Mouse (Mus musculus): ENCODE results near the gene Hspb7. TPM values are rescaled to one million over a fixed set of nuclear protein-coding genes. Genes with fewer than 3 reads are reported as not detected.
A peak's percentile ranks its signal among the peaks of the same experiment; 100 is the strongest.

The Hspb7 gene
- polyA plus RNA-seq, 2 experiments = 0.06 TPM; not detected in 1

GRCm38 (mm10) chr4:141423691-141424431, 3.3 kb downstream of the Hspb7 start:
- Histone ChIP-seq H3K9me3 (ENCODE audit: control insufficient read depth, low read length) (no peaks in the 10 kb centered on the region), H3K27ac (no peak overlapping the region), H3K4me3 (ENCODE audit: insufficient read depth in 1 of 2, low read depth in 2 of 2, low read length in 2 of 2) (no peak overlapping the region), H3K27me3 (ENCODE audit: control insufficient read depth, insufficient read depth, low read length) (peaks cover 4% of the 10 kb centered on the region), H3K36me3 (replicated peaks; ENCODE audit: control insufficient read depth, insufficient read depth, low read depth) (no peaks in the 10 kb centered on the region), H3K4me1 (replicated peaks; ENCODE audit: control insufficient read depth in 2 of 2, insufficient read depth in 2 of 2, low read length in 1 of 2) (no peaks in the 10 kb centered on the region), H3K9ac (replicated peaks) (no peak overlapping the region), H3K4me2 (ENCODE audit: low read depth) (no peak overlapping the region)
- WGBS (ENCODE audit: insufficient replicate concordance) = 63% methylated on average over 13 of the region's 13 CpGs
- DNase-seq (ENCODE audit: low read depth in 3 of 3, low spot score in 3 of 3) (no peak), ATAC-seq (ENCODE audit: insufficient read depth) (no peak)
- TF ChIP-seq CTCF (IDR thresholded peaks at IDR 0.05; ENCODE audit: low read depth) = no peak
- TF ChIP-seq EP300 (IDR thresholded peaks at IDR 0.05; ENCODE audit: low read depth) = no peak

DNA sequence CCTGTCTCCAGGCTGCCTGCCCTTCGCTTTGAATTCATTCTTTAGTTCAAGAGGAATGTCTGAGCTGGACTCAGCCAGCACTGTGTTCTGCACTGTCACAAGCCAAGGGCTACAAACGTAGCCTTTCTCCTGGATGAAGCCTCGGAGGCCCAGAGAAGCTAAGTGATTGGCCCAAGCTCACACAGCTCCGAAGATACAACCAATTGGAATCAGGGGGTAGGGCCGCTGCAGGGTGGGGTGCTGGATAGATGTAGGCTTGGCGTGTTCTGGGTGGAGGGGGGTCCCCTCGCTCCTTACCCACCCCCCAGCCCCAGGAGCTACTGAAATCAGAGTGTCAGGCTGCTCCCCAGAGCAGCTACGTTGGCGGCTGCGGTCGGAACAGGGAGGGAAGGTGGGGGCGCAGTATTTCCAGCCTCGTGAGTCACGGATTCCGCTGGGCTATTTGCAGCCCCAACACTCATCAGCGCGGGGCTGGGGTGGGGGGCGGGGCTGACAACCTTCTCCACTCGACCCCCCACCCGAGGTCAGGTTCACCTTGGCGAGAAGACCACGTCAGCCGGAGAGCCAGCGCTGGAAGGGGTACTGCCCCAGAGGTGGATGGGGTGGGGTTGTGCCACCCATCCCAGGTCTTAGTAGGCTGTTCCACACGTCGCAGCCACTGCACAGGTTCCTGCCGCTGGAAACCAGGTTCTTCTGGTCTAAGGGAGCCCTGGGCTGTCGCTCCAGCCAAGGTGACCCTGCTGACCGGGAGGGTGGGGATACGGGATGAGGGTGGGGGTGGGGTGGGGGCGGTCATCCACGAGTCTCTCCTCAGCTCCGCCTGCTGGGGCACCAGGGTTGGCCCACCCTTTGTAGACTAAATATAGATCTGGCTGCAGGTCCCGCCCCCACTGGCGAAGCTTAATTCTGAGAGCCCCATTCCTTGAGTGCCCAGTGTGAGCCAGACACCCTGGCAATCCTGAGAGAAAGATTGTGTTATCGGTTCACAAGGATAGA, 5.2 kb downstream of the Hspb7 start:
- Histone ChIP-seq H3K4me3 (ENCODE audit: insufficient read depth in 1 of 2, low read depth in 2 of 2, low read length in 2 of 2) (0 out of 4 replicates have a peak overlapping the region, but pooled peaks of 1 of the 2 experiments have one; percentile 6), H3K4me1 (replicated peaks; ENCODE audit: control insufficient read depth in 2 of 2, insufficient read depth in 2 of 2, low read length in 1 of 2) (no peaks in the 10 kb centered on the region), H3K27ac (no peak overlapping the region), H3K9me3 (ENCODE audit: control insufficient read depth, low read length) (no peaks in the 10 kb centered on the region), H3K27me3 (ENCODE audit: control insufficient read depth, insufficient read depth, low read length) (peaks cover 4% of the 10 kb centered on the region), H3K9ac (replicated peaks) (no peak overlapping the region), H3K36me3 (replicated peaks; ENCODE audit: control insufficient read depth, insufficient read depth, low read depth) (no peaks in the 10 kb centered on the region), H3K4me2 (ENCODE audit: low read depth) (peak overlapping the region; percentile 44)
- WGBS (ENCODE audit: insufficient replicate concordance) = 6% methylated on average over 36 of the region's 36 CpGs
- TF ChIP-seq CTCF (IDR thresholded peaks at IDR 0.05; ENCODE audit: low read depth) = no peak
- no peak for TF ChIP-seq EP300 (IDR thresholded peaks at IDR 0.05; ENCODE audit: low read depth)
- DNase-seq (ENCODE audit: low read depth in 3 of 3, low spot score in 3 of 3) = no peak
- ATAC-seq (ENCODE audit: insufficient read depth) = peak; percentile 15; the same call in 1 of the 2 replicates

GRCm38 (mm10) chr4:141426796-141427745, 6.5 kb downstream of the Hspb7 start:
- no peak overlapping the region for H3K4me3 ChIP-seq (ENCODE audit: insufficient read depth in 1 of 2, low read depth in 2 of 2, low read length in 2 of 2)
- no peaks in the 10 kb centered on the region for H3K4me1 ChIP-seq (replicated peaks; ENCODE audit: control insufficient read depth in 2 of 2, insufficient read depth in 2 of 2, low read length in 1 of 2)
- H3K4me2 ChIP-seq (ENCODE audit: low read depth) = no peak overlapping the region
- H3K36me3 ChIP-seq (replicated peaks; ENCODE audit: control insufficient read depth, insufficient read depth, low read depth) = no peaks in the 10 kb centered on the region
- TF ChIP-seq CTCF (IDR thresholded peaks at IDR 0.05; ENCODE audit: low read depth) (no peak), EP300 (IDR thresholded peaks at IDR 0.05; ENCODE audit: low read depth) (no peak)
- DNase-seq (ENCODE audit: low read depth in 3 of 3, low spot score in 3 of 3) (no peak), ATAC-seq (ENCODE audit: insufficient read depth) (no peak)
- 57% methylated on average over 10 of the region's 10 CpGs for WGBS (ENCODE audit: insufficient replicate concordance)
- no peak overlapping the region for H3K27ac ChIP-seq
- H3K9ac ChIP-seq (replicated peaks) = no peak overlapping the region
- H3K9me3 ChIP-seq (ENCODE audit: control insufficient read depth, low read length) = no peaks in the 10 kb centered on the region
- peaks cover 4% of the 10 kb centered on the region for H3K27me3 ChIP-seq (ENCODE audit: control insufficient read depth, insufficient read depth, low read length)

- H3K27ac ChIP-seq = no peak overlapping the region
- H3K4me2 ChIP-seq (ENCODE audit: low read depth) = no peak overlapping the region
- H3K4me1 ChIP-seq (replicated peaks; ENCODE audit: control insufficient read depth in 2 of 2, insufficient read depth in 2 of 2, low read length in 1 of 2) = no peaks in the 10 kb centered on the region
- no peak overlapping the region for H3K9ac ChIP-seq (replicated peaks)
- DNase-seq (ENCODE audit: low read depth in 3 of 3, low spot score in 3 of 3) (no peak), ATAC-seq (ENCODE audit: insufficient read depth) (no peak)
- peaks cover 4% of the 10 kb centered on the region for H3K27me3 ChIP-seq (ENCODE audit: control insufficient read depth, insufficient read depth, low read length)
- no peaks in the 10 kb centered on the region for H3K36me3 ChIP-seq (replicated peaks; ENCODE audit: control insufficient read depth, insufficient read depth, low read depth)
- no peak for TF ChIP-seq CTCF (IDR thresholded peaks at IDR 0.05; ENCODE audit: low read depth)
- no peak for TF ChIP-seq EP300 (IDR thresholded peaks at IDR 0.05; ENCODE audit: low read depth)
- H3K4me3 ChIP-seq (ENCODE audit: insufficient read depth in 1 of 2, low read depth in 2 of 2, low read length in 2 of 2) = no peak overlapping the region
- 67% methylated on average over 13 of the region's 13 CpGs for WGBS (ENCODE audit: insufficient replicate concordance)
- H3K9me3 ChIP-seq (ENCODE audit: control insufficient read depth, low read length) = no peaks in the 10 kb centered on the region
Observed at GRCm38 (mm10) chr4:141427921-141428320, 7.3 kb downstream of the Hspb7 start.

Measured in liver, embryonic 14.5 days (tissue).